Mouse (Mus musculus) layer of hippocampus, adult 9-11 months (tissue): ENCODE measurements around the gene Nr6a1.

Source experiments
- DNase-seq: peaks from one replicate; pipeline ENCODE4 v3.0.0; 2022

Gene Nr6a1

DNA sequence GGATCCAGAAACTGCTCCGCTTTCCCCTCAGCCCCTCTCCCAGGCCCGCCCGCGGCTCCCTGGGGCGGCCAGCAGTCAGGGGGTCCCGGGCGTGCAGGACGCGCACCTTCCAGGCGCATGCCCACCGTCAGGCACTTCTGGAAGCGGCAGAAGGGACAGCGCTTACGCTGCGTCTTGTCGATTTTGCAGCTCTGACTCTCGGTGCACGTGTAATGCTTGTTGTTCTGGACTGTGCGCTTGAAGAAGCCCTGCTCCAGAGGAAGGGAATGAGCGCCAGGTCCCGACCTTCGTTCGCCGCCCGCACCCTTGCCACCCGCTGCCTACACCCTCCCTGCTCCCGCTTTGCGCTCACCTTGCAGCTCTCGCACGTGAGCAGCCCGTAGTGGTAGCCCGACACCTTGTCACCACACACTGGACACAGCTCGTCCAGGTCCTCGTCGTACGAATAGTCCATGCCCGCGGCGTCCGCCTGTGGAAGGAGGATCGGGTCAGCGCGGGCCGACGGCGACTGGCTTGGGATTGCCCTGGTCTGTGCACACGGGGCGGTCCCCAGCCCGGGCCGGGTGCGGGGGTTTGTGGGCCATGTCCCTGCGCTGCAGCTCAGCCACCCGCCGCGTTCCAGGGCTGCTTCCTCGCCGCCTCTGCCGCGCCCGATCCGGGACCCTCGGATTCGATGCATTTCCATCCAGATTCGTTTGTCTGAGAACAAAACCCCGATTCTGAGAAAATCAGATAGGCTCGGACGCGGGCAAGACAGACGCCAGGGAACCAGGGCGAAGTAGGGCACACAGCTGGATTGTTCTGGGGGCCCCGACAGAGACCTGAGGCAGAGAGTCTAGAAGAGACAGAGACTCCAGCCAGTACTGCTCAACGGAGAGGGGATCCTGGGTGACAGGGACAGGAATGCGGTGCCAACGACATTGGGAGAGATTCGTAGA is 216.9 kb downstream of the Nr6a1 start:
- DNase-seq = no peak

DNA sequence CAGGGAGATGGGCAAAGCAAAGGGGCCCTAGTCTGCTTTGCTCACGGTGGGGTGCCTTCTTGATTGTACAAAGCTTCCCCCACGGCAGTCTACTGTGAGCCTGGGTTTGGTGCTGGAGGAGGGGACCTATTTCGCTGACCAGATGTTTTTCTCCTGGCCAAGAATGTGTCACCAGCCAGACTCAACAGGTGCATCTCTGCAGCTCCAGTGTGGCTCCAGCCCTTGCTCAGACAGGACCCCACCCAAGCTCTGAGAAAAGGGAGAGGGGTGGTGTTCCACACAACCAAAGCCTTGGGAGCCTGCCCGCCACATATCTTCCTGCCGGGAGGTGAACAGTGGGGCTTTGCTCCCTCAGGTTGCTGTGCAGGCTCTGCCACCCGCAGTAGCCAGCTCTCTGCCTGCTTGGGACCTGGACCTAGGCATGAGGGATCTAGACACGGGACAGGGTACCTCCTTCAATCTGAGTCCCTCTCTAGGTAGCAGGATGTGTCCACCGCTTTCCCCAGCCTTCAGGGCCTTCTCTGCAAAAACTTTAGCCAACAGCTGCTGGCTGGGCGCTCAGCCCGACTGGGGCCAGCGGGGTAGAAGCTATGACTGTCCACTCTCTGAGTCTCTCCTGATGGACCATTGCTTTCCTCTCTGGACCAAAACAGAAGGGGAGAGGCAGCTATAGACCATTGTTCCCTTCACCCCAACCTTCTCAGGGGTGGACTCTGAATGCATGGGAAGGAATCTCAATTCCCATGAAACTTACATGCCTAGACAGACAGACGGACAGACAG is 218.4 kb downstream of the Nr6a1 start:
- no peak for DNase-seq

DNA sequence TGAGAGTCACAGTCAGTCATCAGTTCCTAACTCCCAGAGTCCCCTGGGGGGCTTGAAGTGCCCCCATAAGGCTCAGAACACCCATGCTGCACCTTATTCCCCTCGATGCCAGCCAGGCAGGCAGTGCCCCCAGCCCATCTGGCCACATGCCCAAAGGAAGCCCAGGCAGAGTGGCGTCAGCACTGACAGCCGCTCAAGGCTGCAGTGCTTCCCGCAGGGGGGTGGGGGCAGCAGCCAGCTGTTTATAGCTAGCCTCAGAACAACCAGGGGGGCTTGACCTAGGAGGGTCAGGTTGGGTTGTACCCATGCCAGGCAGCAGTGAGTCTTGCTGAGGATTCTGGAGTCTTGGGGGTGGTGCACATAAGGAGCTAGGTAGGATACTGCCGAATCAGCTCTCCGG is 220.8 kb downstream of the Nr6a1 start:
- DNase-seq = no peak

DNA sequence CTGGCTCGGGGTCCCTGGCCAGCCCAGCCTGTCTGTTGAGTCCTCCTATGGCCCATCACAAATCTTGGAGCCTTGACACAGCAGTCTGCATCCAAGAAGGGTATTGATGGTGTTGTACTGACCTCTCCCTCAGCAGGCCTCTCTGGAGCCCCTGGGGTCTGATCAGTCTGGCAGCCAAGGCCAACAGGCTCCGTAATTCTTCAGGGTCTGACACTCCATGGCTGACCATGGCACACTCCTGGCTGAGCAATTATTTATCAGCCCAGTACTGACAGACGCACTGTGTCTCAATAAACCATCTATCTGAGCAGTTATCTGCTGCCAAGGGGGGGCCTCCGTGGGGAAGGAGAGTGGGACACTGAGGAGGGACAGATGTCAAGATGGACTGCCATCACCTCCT is 222.5 kb downstream of the Nr6a1 start:
- no peak for DNase-seq

DNA sequence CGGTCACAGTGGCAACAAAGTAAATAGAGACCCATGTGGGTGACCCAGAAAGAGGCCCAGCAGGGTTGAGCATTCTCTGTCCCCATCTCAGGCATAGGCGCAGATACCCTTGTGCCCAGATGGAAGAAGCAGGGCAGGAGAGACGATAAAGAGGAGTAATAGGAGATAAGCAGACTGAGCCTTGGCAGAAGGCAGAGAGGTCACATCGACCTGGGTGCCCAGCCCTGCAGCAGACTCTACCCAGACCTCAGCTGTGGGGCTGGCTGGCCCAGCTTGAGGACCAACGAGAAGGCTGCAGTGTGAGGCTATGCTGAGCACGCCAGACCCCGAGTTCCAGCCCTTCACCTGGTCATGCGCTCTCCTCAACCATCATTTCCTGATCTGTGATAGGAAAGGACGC is 223.2 kb downstream of the Nr6a1 start:
- no peak for DNase-seq

DNA sequence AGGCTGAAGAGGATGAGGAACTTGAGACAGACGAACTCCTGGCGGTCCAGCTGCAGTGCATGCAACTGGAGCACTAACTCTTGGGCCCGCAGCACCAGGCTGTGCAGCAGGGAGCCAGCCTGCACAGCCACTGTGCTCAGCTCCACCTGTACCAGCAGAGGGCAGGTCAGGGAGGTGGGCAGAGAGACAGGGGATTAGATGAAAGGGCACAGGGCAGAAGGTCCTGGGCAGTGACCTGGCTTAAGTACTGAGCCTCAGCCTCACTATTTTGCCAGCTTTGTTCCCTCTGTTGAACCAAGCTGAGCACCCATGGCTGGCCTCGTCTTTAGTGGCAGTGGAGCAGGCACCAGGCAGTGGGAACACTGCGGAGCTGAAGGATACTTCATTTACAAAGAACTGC is 227.3 kb downstream of the Nr6a1 start:
- DNase-seq = no peak

DNA sequence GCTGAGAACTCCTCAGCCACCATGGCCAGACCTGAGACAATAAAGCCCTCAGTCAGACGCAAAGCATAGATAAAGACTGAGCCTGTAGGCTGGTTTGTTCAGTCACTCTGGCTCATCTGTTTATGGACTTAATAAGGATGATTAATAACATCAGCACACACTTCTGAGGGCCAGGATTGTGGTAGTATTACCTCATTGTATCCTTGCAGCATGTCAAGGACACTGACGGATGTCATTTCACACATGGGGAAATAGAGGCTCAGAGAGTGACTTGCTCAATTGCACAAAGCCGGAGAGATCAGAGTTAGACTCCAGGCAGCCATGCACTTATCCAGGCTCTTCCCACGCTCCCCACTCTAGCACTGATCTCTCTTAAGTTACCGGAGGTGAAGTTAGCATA is 228.9 kb downstream of the Nr6a1 start:
- no peak for DNase-seq

DNA sequence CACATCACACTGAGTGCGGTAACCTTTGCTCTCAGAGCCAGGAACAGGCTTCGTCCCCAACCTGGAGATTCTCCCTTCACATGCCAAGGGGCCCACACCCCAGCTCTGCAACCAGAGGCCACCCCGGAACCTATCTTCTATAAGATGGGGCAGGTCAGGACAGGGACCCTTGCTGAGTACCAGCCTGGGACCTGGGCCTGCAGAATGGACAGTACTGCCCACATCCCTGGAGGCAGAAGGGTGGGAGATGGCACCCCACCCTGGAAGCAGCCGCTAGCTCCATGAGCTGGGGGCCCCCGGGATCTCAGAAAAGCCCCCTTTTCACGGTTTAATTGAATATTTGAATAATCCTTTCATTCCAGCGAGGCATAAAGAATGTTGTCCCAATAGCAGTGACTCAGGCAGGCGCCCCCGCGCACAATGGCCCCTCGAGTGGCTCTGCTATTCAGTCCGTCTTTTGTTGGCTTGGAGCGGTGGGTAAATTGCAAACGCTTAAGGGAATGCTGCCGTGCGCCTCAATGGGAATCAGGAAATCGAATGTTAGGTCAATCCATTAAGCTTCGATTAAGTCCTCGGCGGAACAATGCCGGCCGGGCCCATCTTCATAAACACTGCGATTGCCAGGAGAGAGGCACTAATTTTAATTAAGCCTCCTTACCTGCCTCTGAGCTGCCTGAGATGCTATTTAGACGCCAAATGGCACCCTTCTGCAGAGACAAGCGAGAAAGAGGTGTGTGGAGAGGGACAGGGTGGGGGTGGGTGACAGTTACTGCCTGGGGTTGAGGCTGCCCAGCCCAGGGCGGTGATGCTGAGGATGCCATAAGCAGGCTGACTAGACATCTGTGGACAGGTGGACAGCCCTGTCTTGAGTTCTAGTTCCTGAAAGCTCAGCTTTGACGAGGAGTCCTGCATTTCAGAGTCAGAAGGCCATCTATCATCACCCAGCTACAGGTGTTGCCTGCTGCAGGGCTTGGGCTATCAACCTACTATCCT is 230.1 kb downstream of the Nr6a1 start:
- DNase-seq = no peak

DNA sequence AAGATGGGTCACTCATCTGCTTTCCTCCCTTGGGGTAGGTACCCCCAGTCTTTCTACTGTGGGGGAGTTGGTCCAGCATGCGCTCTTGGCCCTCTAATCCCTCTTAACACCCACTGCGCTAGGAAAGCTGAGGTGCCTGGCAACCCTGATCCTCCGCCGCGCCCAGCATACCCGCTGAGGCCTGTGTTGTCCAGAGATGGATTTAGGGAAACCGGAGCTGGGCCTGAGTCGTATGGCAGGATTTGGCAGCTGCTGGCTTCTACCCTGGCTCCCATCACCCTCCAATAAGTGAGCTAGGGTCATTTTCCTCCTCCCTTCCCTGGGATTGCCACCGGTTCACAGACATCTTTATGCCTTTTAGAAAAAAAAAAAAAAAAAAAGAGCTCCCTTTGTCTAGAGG is 231.7 kb downstream of the Nr6a1 start:
- DNase-seq = no peak

DNA sequence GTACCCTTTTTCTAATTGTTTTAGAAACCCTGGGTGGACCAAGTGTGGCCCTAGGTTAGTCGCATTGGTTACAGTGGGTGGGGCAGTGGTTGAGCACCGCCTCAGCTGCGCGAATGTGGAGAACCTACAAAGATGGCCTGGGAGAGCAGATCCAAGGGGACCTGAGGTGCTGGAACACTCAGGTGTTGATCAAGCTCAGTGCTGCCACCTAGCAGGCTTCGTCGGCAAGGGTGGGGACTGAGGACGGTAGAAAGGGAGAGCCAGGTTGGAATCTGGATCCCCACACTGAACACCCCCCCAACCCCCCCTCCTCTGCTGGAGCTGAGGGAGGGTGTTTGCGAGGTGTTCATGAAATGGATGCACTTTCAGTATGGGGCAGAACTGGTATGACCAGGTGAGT is 235.9 kb downstream of the Nr6a1 start:
- no peak for DNase-seq

DNA sequence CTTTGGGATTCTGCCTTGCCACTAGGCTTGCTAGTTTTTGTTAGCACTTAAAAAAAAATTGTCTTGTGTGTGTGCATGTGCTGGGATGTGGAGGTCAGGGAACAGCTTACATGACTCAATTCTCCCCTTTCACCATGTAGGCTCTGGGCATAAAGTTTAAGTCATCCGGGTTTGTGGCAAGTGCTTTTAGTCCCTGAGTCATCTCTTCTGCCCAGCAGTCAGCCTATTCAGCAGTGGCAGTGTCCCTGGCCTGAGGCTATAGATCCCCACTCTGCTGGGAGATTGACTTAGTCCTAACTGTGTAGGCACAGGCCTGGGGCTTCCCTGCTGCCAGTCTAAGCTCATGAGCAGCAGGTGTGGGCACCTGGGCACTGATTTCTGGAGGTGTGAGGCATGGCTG is 237.6 kb downstream of the Nr6a1 start:
- no peak for DNase-seq

DNA sequence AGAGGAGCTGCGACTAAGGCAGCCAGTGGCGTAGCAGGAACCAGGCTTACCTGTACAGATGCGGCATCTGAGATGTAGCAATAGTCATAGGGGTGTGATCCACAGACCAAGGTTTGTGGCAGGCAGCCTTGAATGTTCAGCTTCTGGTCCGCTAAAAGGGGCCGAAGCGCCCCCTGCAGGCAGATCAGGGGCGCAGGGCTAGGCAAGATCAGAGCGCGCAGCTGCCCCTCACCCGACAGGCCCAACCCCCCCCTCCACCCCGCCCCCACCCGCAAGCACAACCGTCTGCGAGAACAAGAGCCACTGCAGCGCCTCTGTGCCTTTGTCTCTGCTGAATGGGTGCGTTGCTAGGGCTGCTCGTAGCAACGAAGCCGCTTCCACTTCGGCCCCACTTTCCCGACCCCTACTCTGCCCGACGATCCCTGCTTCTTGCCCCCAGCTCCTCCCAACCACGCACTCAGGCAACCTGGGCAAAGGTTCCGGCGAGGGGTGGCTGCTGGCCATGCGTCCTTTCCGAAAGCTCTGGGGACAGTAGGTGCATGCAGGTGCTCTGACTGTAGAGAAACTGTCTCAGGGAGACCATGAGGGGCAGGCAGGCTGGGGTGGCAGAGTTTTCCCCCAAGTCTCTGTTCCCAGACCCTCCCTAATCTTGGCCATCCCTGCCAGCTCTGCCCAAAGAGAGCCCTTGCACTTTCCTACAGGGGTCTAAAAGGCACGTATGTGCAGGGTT is 238.5 kb downstream of the Nr6a1 start:
- DNase-seq = peak; percentile 51

DNA sequence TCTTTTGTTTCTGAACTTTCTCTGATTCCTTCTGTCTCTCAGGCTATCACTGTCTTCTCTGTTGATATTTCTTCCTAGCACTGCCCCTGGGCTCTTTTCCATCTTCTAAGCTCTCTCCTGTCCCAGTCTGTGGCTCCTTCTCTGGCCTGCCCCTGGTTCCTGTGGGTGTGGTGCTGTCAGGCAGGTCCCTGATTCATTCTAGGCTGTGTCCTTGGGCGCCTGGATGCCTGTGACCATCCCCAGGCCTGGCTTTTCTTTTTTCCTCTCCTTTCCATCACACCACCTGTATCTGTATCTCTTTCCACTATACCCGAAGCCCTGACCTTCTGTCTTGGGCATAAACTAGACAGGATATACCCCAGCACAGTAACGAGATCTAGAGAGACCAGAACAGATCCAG is 241.7 kb downstream of the Nr6a1 start:
- DNase-seq = no peak

DNA sequence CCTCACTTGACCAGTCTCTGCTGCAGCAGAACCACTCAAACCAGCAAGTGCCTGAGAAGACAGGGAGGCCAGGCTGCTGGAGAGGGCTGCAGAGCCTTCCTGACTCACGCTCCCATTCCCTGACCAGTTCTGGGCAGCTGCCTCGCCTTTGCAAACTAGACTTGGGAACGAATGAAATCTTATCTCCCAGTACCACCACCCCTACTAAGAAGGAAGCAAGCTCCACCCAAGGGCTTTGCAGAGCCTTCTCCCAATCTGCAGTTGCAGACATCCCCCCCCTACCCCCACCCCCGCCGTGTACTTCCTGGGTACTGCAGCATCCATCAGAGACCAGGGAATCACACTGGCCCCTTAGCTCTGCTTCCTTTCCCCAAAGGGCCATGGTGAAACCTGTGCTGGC is 244.4 kb downstream of the Nr6a1 start:
- DNase-seq = no peak

DNA sequence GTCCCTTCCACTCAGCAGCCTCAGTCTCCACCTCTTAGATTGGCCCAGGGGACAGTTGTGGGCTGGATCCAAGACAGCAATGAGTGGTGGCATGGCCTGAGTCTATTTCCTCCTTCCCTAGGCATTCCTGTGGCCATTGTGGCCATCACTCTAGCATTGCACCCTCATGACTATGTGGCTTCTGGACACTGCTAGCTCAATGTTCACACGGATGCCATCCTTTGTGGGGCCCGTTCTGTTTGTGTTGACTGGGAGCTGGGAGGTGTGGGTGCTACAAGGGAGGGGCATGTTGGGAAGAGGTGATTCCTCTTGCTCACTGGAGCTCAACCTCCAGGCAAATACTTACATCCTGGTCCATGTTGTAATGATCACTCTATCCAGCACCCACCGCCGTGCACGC is 245.3 kb downstream of the Nr6a1 start:
- no peak for DNase-seq

DNA sequence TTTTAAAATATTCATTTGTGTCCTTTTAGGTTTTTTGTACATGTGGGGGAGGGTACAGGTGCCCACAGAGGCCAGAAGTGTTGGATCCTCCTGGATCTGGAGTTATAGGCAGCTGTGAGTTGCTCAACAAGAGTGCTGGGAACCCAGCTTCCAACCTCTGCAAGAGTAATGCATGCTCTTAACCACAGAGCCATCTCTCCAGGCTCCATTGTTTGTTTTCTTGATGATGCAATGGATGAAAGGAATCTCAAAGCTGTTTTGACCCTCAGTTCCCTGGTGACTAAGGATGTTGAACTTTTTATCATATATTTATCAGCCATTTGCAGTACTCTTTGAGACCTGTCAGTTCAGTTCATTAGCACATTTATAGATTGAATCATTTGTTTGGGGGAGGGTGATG is 248.5 kb downstream of the Nr6a1 start:
- no peak for DNase-seq

DNA sequence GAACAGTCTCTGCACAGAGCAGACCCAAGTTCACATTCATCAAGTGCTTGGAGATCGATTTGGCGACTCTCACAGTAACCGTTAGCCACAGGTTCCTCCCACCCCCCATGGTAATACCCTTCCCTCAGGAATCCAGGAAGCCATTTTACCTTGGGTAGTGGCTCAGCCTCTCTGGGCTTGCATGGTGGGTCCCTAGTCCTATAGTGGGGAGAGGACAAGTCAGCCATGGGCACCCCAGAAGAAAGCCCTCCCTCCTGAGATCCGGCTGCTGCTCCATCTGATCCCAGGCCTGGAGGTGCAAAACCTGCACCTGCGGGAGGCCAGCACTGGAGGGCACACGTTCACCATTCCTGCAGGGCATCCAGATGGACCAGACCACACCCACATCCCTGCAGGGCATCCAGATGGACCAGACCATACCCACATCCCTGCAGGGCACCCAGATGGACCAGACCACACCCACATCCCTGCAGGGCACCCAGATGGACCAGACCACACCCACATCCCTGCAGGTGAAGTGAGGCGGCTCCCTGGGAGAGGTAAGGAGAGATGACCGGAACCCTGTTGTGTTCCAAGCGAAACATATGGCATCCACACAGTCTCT is 252.0 kb downstream of the Nr6a1 start:
- no peak for DNase-seq
